Mouse (Mus musculus): ENCODE data around the gene Ankrd54.

- TF ChIP-seq CTCF (IDR thresholded peaks at IDR 0.05; ENCODE audit: extremely low read depth, insufficient read length, insufficient replicate concordance, low read depth, low read length) (no peak), POLR2A (IDR thresholded peaks at IDR 0.05; ENCODE audit: low read depth, low read length) (no peak)
These were observed 49.1 kb upstream of the Ankrd54 start for GRCm38 (mm10) chr15:79111774-79112173.
